Mouse (Mus musculus) spleen, postnatal 36 days (tissue): Measurements from ENCODE around the gene Celf2.

Experiments used
- DNase-seq, 2 experiments: peaks; one replicate each; pipeline ENCODE4 v3.0.0; 2022; ENCODE audit warnings: low spot score in 2 of 2, mixed read lengths in 1 of 2

Gene Celf2

GRCm38 (mm10) chr2:6732026-6732425, 777.3 kb downstream of the Celf2 start:
- no peak for DNase-seq

GRCm38 (mm10) chr2:6730860-6731259, 778.5 kb downstream of the Celf2 start:
- no peak for DNase-seq

GRCm38 (mm10) chr2:6729984-6730383, 779.4 kb downstream of the Celf2 start:
- no peak for DNase-seq

DNA sequence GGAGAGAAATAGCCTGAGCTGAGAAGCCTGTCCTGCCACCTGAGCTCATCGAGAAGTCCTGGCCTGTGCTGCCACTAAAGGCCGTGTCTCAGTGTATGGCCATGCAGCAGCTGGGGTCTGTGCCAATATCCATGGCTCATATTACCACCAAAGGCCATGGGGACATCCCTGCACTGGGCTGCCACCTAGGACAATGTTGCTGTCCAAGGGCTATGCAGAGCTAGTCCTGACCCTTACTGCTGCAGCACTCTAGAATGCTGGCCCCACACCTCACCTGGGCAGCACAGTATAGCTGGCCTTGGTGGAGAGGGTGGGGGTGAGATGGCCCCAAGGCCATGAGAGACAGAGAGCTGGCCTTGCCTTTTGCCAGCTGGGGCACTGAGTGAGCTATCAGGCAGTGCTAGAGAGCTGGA, 780.5 kb downstream of the Celf2 start:
- DNase-seq: no peak

DNA sequence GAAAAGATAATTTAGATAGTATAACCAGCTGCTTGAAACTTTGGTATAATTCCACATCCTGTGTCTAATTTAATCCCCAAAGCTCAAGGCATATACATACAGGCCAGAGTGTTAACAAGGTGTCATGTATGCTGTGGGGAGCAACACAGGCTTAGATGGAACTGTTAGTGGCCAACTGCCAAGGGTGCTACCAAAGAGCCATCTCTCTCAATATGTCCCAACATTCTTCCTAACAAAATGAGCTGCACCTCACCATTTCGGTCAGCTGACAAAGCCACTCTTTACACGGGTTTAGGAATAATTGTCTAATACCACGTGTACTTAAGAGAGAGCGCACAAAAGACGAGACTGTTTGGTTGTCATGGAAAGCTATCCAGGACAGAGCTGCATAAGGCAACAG, 782.0 kb downstream of the Celf2 start:
- DNase-seq: no peak

GRCm38 (mm10) chr2:6726071-6726470, 783.3 kb downstream of the Celf2 start:
- no peak for DNase-seq

GRCm38 (mm10) chr2:6723602-6724001, 785.8 kb downstream of the Celf2 start:
- peak; percentile 78 to 82 for DNase-seq

- DNase-seq: peak; percentile 79 to 84
These were observed 787.6 kb downstream of the Celf2 start for GRCm38 (mm10) chr2:6721460-6722401.

DNA sequence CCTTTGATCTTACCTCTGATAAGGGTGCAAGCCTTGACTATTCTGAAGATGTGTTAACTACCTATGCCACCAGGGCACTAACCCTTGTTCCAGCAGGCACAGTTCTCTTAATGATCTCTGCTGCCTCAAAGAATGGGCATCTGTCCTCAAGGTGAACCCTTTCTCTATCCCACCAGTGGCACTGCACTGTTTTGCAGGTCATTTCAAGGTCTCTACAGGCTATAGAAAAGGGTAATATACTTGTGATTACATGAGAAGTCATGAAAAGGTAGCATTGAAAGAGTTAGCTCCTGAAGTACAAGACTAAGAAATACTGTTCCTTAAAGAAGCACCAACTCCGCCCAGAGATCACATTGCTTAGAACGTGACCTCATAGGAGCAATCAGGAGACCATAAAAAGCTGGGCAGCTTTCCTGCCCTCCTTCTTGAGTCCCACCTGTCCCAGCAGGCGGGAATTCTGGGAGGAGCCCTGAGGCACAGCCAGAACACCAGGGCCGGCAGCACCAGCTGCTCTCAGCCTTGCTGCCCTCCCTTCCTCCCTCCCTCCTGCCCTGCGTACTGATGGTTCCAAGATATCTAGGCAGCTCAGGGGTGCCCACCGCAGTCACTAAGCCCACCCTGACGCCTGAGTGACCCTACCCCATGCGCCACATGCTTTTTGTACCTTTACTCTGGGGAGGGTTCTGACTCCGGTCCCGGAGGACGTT, 788.5 kb downstream of the Celf2 start:
- DNase-seq: peak; percentile 38 to 45

DNA sequence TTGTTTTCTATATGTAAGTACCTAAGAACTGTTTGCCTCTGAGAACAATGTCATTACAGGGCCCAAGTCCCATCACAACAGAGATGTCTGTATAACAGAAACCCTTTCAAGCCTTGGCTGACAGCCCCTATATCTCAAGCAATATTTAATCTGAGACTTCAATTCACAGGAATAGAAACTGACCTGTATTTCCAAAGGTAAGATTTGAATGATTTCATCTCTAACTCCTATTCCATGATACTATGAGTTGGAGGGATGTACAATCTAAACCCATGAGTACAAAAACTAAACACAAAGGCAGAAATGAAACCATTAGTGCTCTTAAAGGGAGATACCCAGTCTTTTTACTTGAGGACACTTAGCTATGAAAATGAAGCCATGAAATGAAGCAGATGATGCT, 790.5 kb downstream of the Celf2 start:
- no peak for DNase-seq

DNA sequence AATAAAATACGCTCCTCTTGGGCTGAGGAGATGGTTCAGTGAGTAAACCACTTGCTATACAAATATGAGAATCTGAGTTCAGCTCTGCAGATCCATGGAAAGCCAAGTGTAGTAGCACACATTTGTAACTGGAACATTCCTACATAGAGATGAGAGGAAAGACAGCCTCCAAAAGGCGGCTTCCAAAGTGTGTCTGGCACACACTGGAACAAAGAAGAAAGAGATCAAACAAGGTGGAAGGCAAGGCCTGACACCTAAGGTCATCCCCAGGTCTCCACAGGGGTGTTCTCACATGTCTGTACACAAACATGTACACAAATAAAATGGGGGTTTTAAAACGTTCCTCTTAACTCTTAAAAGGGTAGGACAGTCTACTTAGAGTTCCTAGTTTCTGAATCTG, 791.4 kb downstream of the Celf2 start:
- DNase-seq: no peak

GRCm38 (mm10) chr2:6715562-6715961, 793.8 kb downstream of the Celf2 start:
- no peak for DNase-seq

DNA sequence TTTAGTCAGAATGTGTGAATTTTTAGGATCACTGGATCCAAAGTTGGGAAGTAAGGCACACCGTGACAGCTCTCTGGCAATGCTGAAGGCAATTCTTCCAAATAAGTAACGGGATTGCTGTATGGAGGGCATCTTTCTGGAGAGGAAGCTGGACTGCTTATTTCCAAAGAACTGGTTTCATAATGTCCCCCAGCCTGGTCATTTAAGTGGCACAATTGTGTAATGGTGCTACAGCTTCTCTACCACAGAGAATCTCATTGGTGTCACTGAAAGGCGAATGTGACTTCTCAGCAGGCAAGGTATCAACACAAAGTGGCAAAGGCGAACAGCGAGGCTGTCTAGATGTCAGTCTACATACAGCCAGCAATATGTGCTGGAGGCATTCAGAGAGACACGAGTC, 795.8 kb downstream of the Celf2 start:
- no peak for DNase-seq

GRCm38 (mm10) chr2:6710687-6711430, 798.5 kb downstream of the Celf2 start:
- peak; percentile 55 to 60 for DNase-seq

DNA sequence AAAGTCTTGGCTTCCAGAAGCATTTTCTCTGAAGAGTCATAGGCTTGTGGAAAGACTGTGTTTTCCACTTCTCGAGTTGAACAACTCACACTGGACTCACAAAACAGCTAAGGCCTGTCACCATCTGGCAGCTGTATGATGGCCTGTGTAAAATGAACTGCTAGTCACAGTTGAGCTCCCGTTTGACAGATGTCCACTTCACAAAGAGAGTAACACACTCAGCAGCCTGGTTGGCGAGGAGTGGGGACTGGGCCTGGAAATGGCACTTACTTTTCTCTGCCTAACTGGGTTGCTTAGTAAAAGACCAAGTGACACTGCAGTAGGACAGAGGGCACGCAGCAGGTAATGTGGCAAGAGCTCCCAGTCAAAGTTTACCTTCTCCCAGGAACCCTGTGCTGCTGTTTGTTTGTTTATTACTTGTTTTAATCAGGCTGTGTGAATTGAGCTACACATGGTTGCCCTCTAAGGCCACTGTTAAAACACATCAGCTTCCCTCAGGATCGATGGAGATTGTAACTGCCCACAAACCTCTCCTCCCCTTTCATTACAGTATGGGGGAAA, 801.3 kb downstream of the Celf2 start:
- DNase-seq: no peak

DNA sequence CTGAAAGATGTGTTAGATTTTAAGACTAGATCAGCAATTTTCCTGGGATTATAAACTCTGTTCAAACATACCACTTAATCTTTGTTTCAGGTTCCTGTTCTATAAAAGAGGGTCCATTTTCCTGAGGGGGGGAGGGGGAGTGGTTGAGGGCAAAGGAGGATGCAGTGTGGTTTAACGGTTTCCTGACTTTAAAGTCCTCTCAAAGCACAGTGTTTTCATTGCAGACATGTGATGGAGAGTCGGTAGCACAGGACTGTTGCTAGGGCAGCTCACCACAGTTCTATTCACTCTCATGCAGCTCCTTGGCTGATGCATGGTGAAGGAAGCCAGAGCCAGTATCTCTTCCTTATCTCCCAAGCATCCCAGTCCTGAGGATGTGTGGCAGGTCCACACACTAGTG, 802.1 kb downstream of the Celf2 start:
- peak; percentile 75 to 83 for DNase-seq

- no peak for DNase-seq
These were observed 803.2 kb downstream of the Celf2 start for GRCm38 (mm10) chr2:6705929-6706739.

DNA sequence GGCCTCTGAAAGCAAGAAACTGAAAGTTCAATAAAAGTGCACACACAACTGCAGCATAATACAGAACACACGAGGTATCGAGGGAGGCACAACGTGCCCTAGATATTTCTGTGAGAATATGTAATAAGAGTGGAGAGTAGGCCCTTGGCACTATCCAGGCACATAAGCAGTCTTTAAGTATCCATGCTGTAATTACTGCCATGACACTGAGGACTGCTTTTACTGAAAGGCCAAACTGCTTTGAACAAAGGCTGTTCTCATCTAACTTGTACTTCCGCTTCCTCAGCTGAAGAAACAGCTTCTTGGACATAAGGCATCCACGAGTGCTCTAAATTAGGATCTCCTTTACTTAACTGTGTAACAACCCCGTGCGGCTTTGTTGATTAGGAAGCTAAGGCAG, 803.9 kb downstream of the Celf2 start:
- no peak for DNase-seq

DNA sequence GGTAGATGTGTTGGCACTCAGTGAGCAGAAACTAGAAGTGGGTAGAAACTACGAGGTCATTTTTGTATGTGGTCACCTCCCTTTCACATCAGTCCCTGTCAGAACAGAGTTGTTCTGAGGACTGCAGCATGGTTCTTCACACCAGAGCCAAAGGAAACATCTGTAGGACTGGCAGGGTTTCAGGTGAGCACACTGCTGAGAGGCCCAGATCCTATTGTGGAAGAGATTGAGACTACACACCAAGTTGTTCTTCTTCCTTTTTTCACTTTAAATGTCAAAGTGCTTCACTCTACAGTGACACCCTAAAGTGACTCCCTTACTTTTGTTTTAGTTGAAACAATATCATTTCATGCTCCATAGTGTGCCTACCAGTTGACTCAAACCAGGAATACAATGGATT, 804.6 kb downstream of the Celf2 start:
- no peak for DNase-seq

DNA sequence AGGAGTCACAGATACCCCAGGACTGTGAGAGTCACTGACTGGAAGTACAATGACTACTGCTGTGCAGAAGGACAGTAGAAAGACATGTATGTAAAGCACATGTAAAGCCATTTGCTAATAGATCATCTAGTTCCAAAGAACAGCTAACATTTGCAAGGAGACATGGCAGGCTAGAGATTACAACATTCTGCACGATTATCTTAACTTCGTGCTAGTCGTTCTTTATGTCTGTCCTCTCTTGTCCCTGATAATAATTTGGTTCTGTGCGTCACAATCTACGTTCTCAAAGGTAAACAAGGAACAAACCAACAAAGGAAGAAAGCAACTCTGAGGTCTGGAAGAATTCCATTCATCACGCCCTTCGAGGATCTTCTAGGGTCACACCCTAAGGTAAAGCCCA, 805.0 kb downstream of the Celf2 start:
- DNase-seq: no peak

DNA sequence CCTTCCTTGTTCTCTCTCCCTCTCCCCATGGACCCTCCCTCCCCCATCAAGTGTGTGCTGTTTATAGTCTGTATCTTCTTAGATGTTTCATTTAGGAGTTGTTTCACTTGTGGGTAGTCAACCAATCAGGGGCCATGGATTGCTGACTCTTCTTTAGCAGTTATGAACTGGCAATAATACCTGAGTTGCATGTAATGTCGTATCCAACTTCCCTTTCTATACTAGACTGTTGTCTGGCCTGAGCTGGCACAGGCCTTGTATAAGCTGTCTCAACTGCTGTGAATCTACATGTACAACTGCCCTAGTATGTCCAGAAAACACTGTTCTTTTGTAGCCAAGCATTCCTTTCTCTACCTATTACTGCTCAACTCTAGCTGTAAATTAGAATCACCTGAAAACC, 813.0 kb downstream of the Celf2 start:
- DNase-seq: no peak
